Mouse (Mus musculus) forebrain, postnatal 0 days (tissue): ENCODE measurements around the gene Dnase1l2. TPM values are rescaled to one million over a fixed set of nuclear protein-coding genes. Genes with fewer than 3 reads are reported as not detected.

Experiments used
- ATAC-seq: fragments of 200-750 bp; cut with Nextera tagmentation; 2 replicates; pipeline ENCODE4 v1.8.0; 2017; ENCODE audit warnings: mild to moderate bottlenecking, moderate library complexity
- DNase-seq: peaks from one replicate; pipeline ENCODE4 v3.0.0-alpha.2; 2015
- H3K27ac ChIP-seq: fragments of 300-500 bp; sonication (generic); 2 replicates; pipeline ENCODE4 v1.5.1; 2014; ENCODE audit warnings: low read depth, mild to moderate bottlenecking, antibody characterized with exemption, low read length, moderate library complexity, mixed read lengths
- H3K27me3 ChIP-seq: fragments of 300-500 bp; sonication (generic); 2 replicates; pipeline ENCODE4 v1.6.1; 2014; ENCODE audit warnings: mild to moderate bottlenecking, low read length, mixed read lengths; ENCODE audit not compliant: insufficient read depth
- H3K36me3 ChIP-seq: fragments of 300-500 bp; sonication (generic); 2 replicates; pipeline ENCODE4 v1.6.1; 2014; ENCODE audit warnings: mild to moderate bottlenecking, moderate library complexity; ENCODE audit not compliant: insufficient read depth
- H3K4me1 ChIP-seq: fragments of 300-500 bp; sonication (generic); 2 replicates; pipeline ENCODE4 v1.6.1; 2014; ENCODE audit warnings: antibody characterized with exemption; ENCODE audit not compliant: insufficient read depth
- H3K4me2 ChIP-seq: fragments of 300-500 bp; sonication (generic); 2 replicates; pipeline ENCODE4 v1.6.1; 2014; ENCODE audit warnings: low read depth, mild to moderate bottlenecking, moderate library complexity
- H3K4me3 ChIP-seq: fragments of 300-500 bp; sonication (generic); 2 replicates; pipeline ENCODE4 v1.5.1; 2014; ENCODE audit warnings: low read depth, low read length, mixed read lengths
- H3K9ac ChIP-seq: fragments of 300-500 bp; sonication (generic); 2 replicates; pipeline ENCODE4 v1.6.1; 2014; ENCODE audit warnings: mild to moderate bottlenecking
- H3K9me3 ChIP-seq: fragments of 300-500 bp; sonication (generic); 2 replicates; pipeline ENCODE4 v1.6.1; 2016; ENCODE audit warnings: low read length
- CTCF ChIP-seq: sonication (generic); IDR thresholded peaks from 2 replicates; pipeline ENCODE4 v1.5.1; 2016; ENCODE audit warnings: antibody characterized with exemption, control low read depth, low read depth
- WGBS: fragments of 180-500 bp; shearing (Covaris S2); extraction: QIAGEN DNeasy Blood & Tissue Kit; methylation state at CpG from one replicate; pipeline ENCODE4 v1.1.7; 2014; 5-methylcytosine and 5-hydroxymethylcytosine counted together
- polyA plus RNA-seq: library from polyadenylated mRNA; unstranded; fragments of >200 nt; fragmentation: Nextera tagmentation; extraction: Ambion mirVana; gene quantifications from 2 replicates; pipeline ENCODE4 v1.2.1, GENCODE M21; 2015
- total RNA-seq: library from RNA; depleted of rRNA; stranded (reverse); fragments of >200 nt; gene quantifications from 2 replicates; pipeline ENCODE4 v1.2.3, GENCODE M21; 2014

Gene Dnase1l2
- total and polyA plus RNA-seq, 2 experiments from 2014 or later = 0.92 to 4.7 TPM

DNA sequence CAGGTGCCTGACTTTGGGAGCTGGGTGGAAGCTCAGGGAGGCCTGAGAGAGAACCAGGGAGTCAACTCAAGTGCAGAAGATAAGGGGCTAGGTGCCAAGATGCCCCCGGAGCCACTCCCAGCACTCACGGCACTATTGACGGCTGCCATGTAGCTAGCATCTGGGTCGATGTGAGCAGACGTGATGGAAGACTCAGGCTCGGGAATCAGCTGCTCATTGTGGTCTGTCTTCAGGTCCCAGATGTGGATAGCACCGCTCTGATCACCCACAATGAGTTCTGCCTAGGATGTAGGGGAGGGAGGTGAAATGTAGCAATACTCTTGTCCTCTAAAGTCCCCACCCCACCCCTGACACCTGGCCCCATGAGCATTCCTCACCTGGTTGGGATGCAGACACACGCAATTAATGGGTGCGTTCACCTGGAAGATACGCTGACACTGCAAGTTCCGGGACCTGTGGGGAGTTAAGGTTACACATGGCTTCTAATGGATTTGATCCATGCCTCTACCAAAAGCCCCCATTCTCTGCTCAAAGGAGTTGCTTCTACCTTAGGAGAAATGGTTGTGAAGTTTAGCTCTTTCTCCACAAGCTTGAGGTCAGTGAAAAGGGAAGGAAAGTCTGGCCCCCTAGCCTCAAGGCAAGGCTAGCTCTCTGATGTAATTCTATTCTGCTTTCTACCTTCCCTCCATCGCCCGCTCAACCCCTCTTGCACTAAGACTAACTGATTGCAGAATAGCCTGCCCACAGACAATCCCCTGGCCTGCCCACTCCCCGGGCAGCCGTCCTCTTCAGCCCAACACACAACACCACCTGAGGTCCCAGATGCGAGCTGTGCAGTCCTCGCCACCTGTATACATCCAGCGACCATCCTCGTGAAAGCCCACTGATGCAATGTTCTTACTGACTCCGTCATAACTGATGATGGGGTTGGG lies 34.4 kb upstream of the Dnase1l2 start:
- no peak for TF ChIP-seq CTCF
- DNase-seq = no peak
- Histone ChIP-seq H3K4me2 (no peak overlapping the region), H3K9me3 (no peaks in the 10 kb centered on the region), H3K36me3 (peaks cover 37% of the 10 kb centered on the region), H3K9ac (no peak overlapping the region), H3K4me1 (peaks cover 9% of the 10 kb centered on the region), H3K27me3 (no peaks in the 10 kb centered on the region), H3K27ac (no peak overlapping the region), H3K4me3 (no peak overlapping the region)
- WGBS = 91% methylated on average over 20 of the region's 20 CpGs
- ATAC-seq = no peak

DNA sequence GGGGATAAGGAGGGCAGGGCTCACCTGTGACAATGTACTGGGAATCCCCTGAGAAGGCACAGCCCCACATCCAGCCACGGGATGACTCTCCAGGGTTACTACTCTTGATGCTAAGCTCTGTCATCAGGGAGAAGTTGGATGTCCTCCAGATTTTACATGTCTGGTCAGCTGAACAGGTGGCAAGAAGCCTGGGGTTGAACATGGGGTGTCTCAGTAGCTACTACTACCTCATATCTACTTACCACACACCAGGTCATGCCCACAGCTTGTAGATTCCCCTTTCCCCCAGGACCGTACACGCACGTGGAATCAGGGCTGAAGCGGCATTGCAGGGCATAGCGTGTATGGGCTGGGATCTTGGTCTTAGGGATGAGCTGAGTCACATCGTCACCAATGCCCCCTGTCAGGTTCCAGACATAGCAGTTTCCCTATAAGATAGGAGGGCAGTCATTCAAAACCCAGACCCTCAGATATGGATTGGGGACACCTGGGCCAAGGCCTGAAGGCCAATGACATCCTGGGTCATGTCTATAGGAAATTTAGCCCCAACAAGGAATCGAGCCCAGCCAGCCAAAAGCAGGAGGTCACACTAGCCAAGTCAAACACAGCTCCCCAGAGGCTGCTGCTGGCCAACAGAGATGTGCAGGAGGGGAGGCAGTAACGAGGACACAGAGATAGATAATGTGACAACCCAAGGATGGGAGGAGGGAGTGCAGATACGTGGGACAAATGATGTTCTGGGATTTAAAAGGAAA lies 33.3 kb upstream of the Dnase1l2 start:
- 94% methylated on average over 10 of the region's 10 CpGs for WGBS
- Histone ChIP-seq H3K9ac (no peak overlapping the region), H3K4me3 (no peak overlapping the region), H3K4me2 (no peak overlapping the region), H3K27me3 (no peaks in the 10 kb centered on the region), H3K27ac (no peak overlapping the region), H3K36me3 (peaks cover 37% of the 10 kb centered on the region), H3K4me1 (peaks cover 18% of the 10 kb centered on the region), H3K9me3 (no peaks in the 10 kb centered on the region)
- DNase-seq = no peak
- no peak for TF ChIP-seq CTCF
- no peak for ATAC-seq

DNA sequence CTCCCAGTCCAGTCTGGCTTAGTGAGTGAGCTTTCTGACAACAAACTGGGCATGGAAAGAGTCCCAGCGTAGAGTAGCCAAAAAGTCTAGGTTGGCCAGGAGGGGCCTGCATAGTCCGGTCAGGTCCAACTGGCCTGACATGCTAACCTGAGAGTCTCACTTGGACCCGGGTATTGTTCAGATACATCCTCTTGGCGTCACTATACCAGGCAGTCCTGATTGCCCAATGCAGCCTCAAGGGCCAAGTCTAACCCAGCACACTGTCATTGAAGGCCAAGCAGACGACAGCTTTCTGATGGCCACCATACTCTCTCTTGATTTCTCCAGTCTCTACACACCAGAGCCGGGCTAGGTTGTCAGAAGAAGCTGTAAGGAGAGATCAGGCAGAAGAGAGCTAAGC lies 32.7 kb upstream of the Dnase1l2 start:
- no peak for TF ChIP-seq CTCF
- H3K27ac ChIP-seq = no peak overlapping the region
- no peak overlapping the region for H3K9ac ChIP-seq
- ATAC-seq = no peak
- no peaks in the 10 kb centered on the region for H3K9me3 ChIP-seq
- peaks cover 18% of the 10 kb centered on the region for H3K4me1 ChIP-seq
- peaks cover 37% of the 10 kb centered on the region for H3K36me3 ChIP-seq
- no peaks in the 10 kb centered on the region for H3K27me3 ChIP-seq
- WGBS = 92% methylated on average over 6 of the region's 6 CpGs
- DNase-seq = no peak
- H3K4me2 ChIP-seq = no peak overlapping the region
- no peak overlapping the region for H3K4me3 ChIP-seq

DNA sequence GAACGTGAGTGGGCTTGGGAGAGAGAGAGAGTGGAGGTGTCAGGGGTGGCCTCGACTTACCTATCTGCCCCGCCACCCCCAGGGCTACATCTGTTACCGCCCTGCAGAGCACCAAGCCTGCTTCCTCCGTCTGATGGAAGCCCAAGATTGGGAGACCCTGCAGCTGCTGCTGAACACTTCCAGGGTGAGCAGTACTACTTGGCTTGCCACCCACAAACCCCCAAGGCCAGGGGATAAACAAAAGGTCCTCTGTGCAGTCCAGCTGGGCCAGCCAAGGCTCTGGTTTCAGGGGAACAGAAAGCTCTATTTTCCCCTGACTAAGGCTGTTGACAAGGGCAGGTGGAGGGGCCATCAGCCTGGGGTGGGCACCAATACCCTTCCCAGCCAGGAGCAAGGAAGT lies 31.7 kb upstream of the Dnase1l2 start:
- Histone ChIP-seq H3K27me3 (no peaks in the 10 kb centered on the region), H3K4me3 (no peak overlapping the region), H3K4me1 (peaks cover 15% of the 10 kb centered on the region), H3K9ac (no peak overlapping the region), H3K4me2 (no peak overlapping the region), H3K36me3 (peaks cover 37% of the 10 kb centered on the region), H3K27ac (peak overlapping the region; percentile 45; the same call in 1 of the 2 replicates), H3K9me3 (no peaks in the 10 kb centered on the region)
- 76% methylated on average over 5 of the region's 5 CpGs for WGBS
- no peak for TF ChIP-seq CTCF
- DNase-seq (no peak), ATAC-seq (no peak)

DNA sequence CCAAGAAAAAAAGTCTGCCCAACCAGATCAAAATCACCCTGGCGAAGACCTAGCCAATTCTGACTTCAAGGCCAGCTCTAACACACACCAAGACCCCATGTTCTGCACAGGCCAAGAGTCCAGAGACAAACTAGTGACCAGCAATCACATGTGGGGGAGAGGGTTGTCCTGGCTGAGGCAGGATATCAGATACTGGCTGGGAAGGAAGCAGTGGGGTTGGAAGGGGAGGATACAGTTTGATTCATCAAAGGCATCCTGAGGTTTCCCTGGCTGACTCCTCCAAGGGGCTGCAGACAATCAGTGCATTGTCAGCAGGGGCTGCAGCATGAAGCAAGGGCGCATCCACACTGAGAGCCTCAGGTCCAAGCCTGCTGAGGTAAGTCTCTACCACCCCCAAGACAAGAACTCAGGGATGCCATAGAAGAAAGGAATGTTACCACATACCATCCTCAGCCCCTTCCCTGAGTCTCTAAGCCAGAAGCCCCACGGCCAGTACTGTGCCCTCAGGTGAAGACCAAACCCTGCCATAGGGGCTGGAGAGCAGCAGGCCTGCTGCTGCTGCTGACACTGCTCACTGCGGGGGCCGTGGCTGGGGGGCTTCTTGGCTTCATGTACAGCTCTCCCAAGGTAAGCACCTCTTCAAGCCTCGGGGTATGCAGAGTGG lies 30.8 kb upstream of the Dnase1l2 start, which contains the start of gene Bricd5:
Gene Bricd5, plus strand, starts transcription at position 273 of the 664 bp plus-strand sequence.
- H3K4me2 ChIP-seq = no peak within 1 kb of the TSS
- H3K9ac ChIP-seq = no peak within 1 kb of the TSS
- TF ChIP-seq CTCF = no peak
- peaks cover 37% of the 10 kb centered on the region for H3K36me3 ChIP-seq
- H3K4me3 ChIP-seq = no peak within 1 kb of the TSS
- H3K27ac ChIP-seq = peak within 1 kb of the TSS; percentile 45; the same call in 1 of the 2 replicates
- DNase-seq = no peak
- H3K4me1 ChIP-seq = peaks cover 15% of the 10 kb centered on the region
- no peak for ATAC-seq
- no peaks in the 10 kb centered on the region for H3K27me3 ChIP-seq
- 71% methylated on average over 6 of the region's 6 CpGs for WGBS
- no peaks in the 10 kb centered on the region for H3K9me3 ChIP-seq

DNA sequence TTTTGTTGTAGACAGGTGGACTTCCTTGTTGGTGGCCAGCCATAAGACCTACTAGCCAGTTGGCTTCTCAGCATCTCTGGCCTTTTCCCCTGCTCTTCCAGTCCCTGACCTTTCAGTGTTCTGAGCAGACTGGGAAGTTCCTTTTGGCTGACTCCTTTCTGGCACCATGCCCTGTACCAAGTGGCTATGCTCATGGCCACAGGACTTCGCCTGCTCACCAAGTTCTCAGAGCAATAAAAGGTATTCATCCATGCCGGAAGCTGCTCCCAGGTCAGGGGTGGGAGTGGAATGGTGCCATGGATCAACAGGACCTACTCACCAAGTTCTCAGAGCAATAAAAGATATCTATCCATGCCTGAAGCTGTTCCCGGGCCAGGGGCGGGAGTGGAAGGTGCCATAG lies 29.6 kb upstream of the Dnase1l2 start:
- DNase-seq = no peak
- ATAC-seq = no peak
- no peak overlapping the region for H3K27ac ChIP-seq
- 0 out of 2 replicates have a peak overlapping the region, but pooled peaks have one; percentile 93 for H3K4me2 ChIP-seq
- no peak overlapping the region for H3K9ac ChIP-seq
- H3K9me3 ChIP-seq = no peaks in the 10 kb centered on the region
- TF ChIP-seq CTCF = no peak
- H3K4me3 ChIP-seq = no peak overlapping the region
- H3K36me3 ChIP-seq = peaks cover 37% of the 10 kb centered on the region
- H3K4me1 ChIP-seq = peaks cover 10% of the 10 kb centered on the region
- H3K27me3 ChIP-seq = no peaks in the 10 kb centered on the region
- WGBS = 76% methylated on average over 4 of the region's 4 CpGs
